Mouse (Mus musculus) C2C12 (cell line): ENCODE data around the gene Hpca. TPM values are rescaled to one million over a fixed set of nuclear protein-coding genes. Genes with fewer than 3 reads are reported as not detected.
A peak's percentile ranks its signal among the peaks of the same experiment; 100 is the strongest.

Source experiments
- H3K27me3 ChIP-seq: one replicate; pipeline ENCODE4 v1.6.1; 2011; ENCODE audit not compliant: control insufficient read depth, insufficient read depth, insufficient read length
- H3K36me3 ChIP-seq: one replicate; pipeline ENCODE4 v1.6.1; 2011; ENCODE audit not compliant: control insufficient read depth, insufficient read depth
- H3K4me3 ChIP-seq: one replicate; pipeline ENCODE4 v1.5.1; 2011; ENCODE audit warnings: mild to moderate bottlenecking, control low read depth; ENCODE audit not compliant: poor library complexity, insufficient read depth, severe bottlenecking
- H3K79me2 ChIP-seq: one replicate; pipeline ENCODE4 v1.6.1; 2011; ENCODE audit not compliant: control insufficient read depth, insufficient read depth
- H3K79me3 ChIP-seq: one replicate; pipeline ENCODE4 v1.6.1; 2011; ENCODE audit warnings: low read depth, control low read depth
- H3ac ChIP-seq: one replicate; pipeline ENCODE3; 2011; ENCODE audit warnings: low read depth; ENCODE audit not compliant: control insufficient read depth, insufficient read length
- CEBPB ChIP-seq: IDR thresholded peaks from one replicate; pipeline ENCODE4 v1.6.1; 2011; ENCODE audit warnings: low read depth, mild to moderate bottlenecking, control low read depth, moderate library complexity
- CTCF ChIP-seq: IDR thresholded peaks from one replicate; pipeline ENCODE4 v1.5.1; 2011; ENCODE audit not compliant: control insufficient read depth, insufficient read depth, insufficient read length
- FOSL1 ChIP-seq: IDR thresholded peaks from one replicate; pipeline ENCODE4 v1.8.0; 2011; ENCODE audit warnings: mild to moderate bottlenecking, low read length; ENCODE audit not compliant: poor library complexity, insufficient read depth, severe bottlenecking
- MAX ChIP-seq: IDR thresholded peaks from one replicate; pipeline ENCODE4 v1.6.1; 2011; ENCODE audit warnings: mild to moderate bottlenecking, control low read depth
- MYOD1 ChIP-seq: IDR thresholded peaks from one replicate; pipeline ENCODE4 v1.6.1; 2011; ENCODE audit warnings: low read depth; ENCODE audit not compliant: control insufficient read depth, insufficient read length
- MYOG ChIP-seq: IDR thresholded peaks from one replicate; pipeline ENCODE4 v1.6.1; 2011; ENCODE audit not compliant: control insufficient read depth, insufficient read length; ENCODE audit errors: extremely low read depth
- USF1 ChIP-seq: IDR thresholded peaks from one replicate; pipeline ENCODE4 v1.6.1; 2011; ENCODE audit warnings: low read depth, mild to moderate bottlenecking, control low read depth, moderate library complexity
- polyA plus RNA-seq: library from polyadenylated mRNA; unstranded; fragments of >200 nt; fragmentation: generic; extraction: Trizol; gene quantifications from one replicate; pipeline ENCODE4 v1.2.1, GENCODE M21; 2012; ENCODE audit warnings: missing spikeins

Gene Hpca
- polyA plus RNA-seq, 1 experiment, result not detected

- Histone ChIP-seq H3K4me3 (no peak overlapping the region), H3K79me3 (no peaks in the 10 kb centered on the region), H3K79me2 (no peaks in the 10 kb centered on the region), H3ac (no peak overlapping the region), H3K36me3 (no peaks in the 10 kb centered on the region), H3K27me3 (peaks cover 56% of the 10 kb centered on the region)
- no peak for TF ChIP-seq FOSL1
- no peak for TF ChIP-seq CTCF
- no peak for TF ChIP-seq MYOG
- TF ChIP-seq USF1, result no peak
- TF ChIP-seq MYOD1, result no peak
- no peak for TF ChIP-seq CEBPB
- TF ChIP-seq MAX, result no peak
These were observed 271 bp upstream of the Hpca start for GRCm38 (mm10) chr4:129122107-129122506.

- Histone ChIP-seq H3K27me3 (peaks cover 61% of the 10 kb centered on the region), H3ac (no peak overlapping the region), H3K79me2 (no peaks in the 10 kb centered on the region), H3K36me3 (no peaks in the 10 kb centered on the region), H3K79me3 (no peaks in the 10 kb centered on the region), H3K4me3 (no peak overlapping the region)
- TF ChIP-seq FOSL1 (no peak), MYOG (no peak), USF1 (no peak), CTCF (peak; percentile 38), MYOD1 (no peak), MAX (no peak), CEBPB (no peak)
These were observed 1.1 kb downstream of the Hpca start for GRCm38 (mm10) chr4:129120520-129121445.

- TF ChIP-seq MYOD1 (no peak), USF1 (no peak), CEBPB (no peak), FOSL1 (no peak), MAX (no peak), MYOG (no peak), CTCF (no peak)
- Histone ChIP-seq H3K4me3 (no peak overlapping the region), H3K36me3 (no peaks in the 10 kb centered on the region), H3K79me3 (no peaks in the 10 kb centered on the region), H3K79me2 (no peaks in the 10 kb centered on the region), H3ac (no peak overlapping the region), H3K27me3 (peaks cover 68% of the 10 kb centered on the region)
These were observed 2.1 kb downstream of the Hpca start for GRCm38 (mm10) chr4:129119708-129120107.

- Histone ChIP-seq H3K4me3 (no peak overlapping the region), H3K79me2 (no peaks in the 10 kb centered on the region), H3K36me3 (no peaks in the 10 kb centered on the region), H3ac (no peak overlapping the region), H3K79me3 (no peaks in the 10 kb centered on the region), H3K27me3 (peaks cover 74% of the 10 kb centered on the region)
- TF ChIP-seq MAX (no peak), FOSL1 (no peak), MYOG (no peak), MYOD1 (no peak), CEBPB (no peak), USF1 (no peak), CTCF (no peak)
These were observed 3.9 kb downstream of the Hpca start for GRCm38 (mm10) chr4:129117720-129118510.

- no peaks in the 10 kb centered on the region for H3K79me2 ChIP-seq
- H3ac ChIP-seq, result no peak overlapping the region
- no peak overlapping the region for H3K4me3 ChIP-seq
- no peaks in the 10 kb centered on the region for H3K79me3 ChIP-seq
- H3K27me3 ChIP-seq, result peaks cover 62% of the 10 kb centered on the region
- TF ChIP-seq FOSL1 (no peak), MYOD1 (no peak), CEBPB (no peak), USF1 (no peak), CTCF (no peak), MYOG (no peak), MAX (no peak)
- H3K36me3 ChIP-seq, result no peaks in the 10 kb centered on the region
These were observed 5.1 kb downstream of the Hpca start for GRCm38 (mm10) chr4:129116703-129117102.
